Mouse (Mus musculus) kidney, adult 18-20 months (tissue): Measurements from ENCODE around the gene Scand1.

Experiments used
- DNase-seq: peaks from one replicate; pipeline ENCODE4 v3.0.0; 2021

Gene Scand1

GRCm38 (mm10) chr2:156312297-156312897 lies at the start of gene Scand1, which contains the start of gene Cnbd2:
TSS of gene Scand1 (minus strand) at chr2:156312704.
TSS of gene Cnbd2 (plus strand) at chr2:156312299.
- DNase-seq: peak; percentile 90

- DNase-seq: peak; percentile 82
Observed at GRCm38 (mm10) chr2:156356031-156356430, 43.5 kb upstream of the Scand1 start.

- peak; percentile 4 for DNase-seq
Observed at GRCm38 (mm10) chr2:156353265-156353692, 40.8 kb upstream of the Scand1 start.

- no peak for DNase-seq
Observed at GRCm38 (mm10) chr2:156352413-156353165, 40.1 kb upstream of the Scand1 start.

GRCm38 (mm10) chr2:156351243-156351642 lies 38.7 kb upstream of the Scand1 start:
- DNase-seq: peak; percentile 6

GRCm38 (mm10) chr2:156349286-156349848 lies 36.9 kb upstream of the Scand1 start:
- DNase-seq: no peak

GRCm38 (mm10) chr2:156348812-156349211 lies 36.3 kb upstream of the Scand1 start:
- DNase-seq: no peak

- peak; percentile 35 for DNase-seq
Observed at GRCm38 (mm10) chr2:156344775-156345532, 32.5 kb upstream of the Scand1 start.

- no peak for DNase-seq
Observed at GRCm38 (mm10) chr2:156340078-156340477, 27.6 kb upstream of the Scand1 start.

- DNase-seq: no peak
Observed at GRCm38 (mm10) chr2:156331446-156331965, 19.0 kb upstream of the Scand1 start.

GRCm38 (mm10) chr2:156330681-156331080 lies 18.2 kb upstream of the Scand1 start:
- DNase-seq: no peak

GRCm38 (mm10) chr2:156324681-156325080 lies 12.2 kb upstream of the Scand1 start:
- peak; percentile 18 for DNase-seq

GRCm38 (mm10) chr2:156324116-156324588 lies 11.6 kb upstream of the Scand1 start:
- DNase-seq: no peak

- DNase-seq: no peak
Observed at GRCm38 (mm10) chr2:156321538-156321937, 9.0 kb upstream of the Scand1 start.

- no peak for DNase-seq
Observed at GRCm38 (mm10) chr2:156318491-156318890, 6.0 kb upstream of the Scand1 start.

- DNase-seq: no peak
Observed at GRCm38 (mm10) chr2:156314811-156315210, 2.3 kb upstream of the Scand1 start.

- no peak for DNase-seq
Observed at GRCm38 (mm10) chr2:156313153-156313552, 649 bp upstream of the Scand1 start.

- peak; percentile 81 for DNase-seq
Observed at GRCm38 (mm10) chr2:156311841-156312291, 638 bp downstream of the Scand1 start.

GRCm38 (mm10) chr2:156311441-156311840 lies 1.1 kb downstream of the Scand1 start:
- DNase-seq: no peak

GRCm38 (mm10) chr2:156310945-156311344 lies 1.6 kb downstream of the Scand1 start:
- no peak for DNase-seq

- DNase-seq: no peak
Observed at GRCm38 (mm10) chr2:156310455-156310854, 2.0 kb downstream of the Scand1 start.

GRCm38 (mm10) chr2:156309948-156310347 lies 2.6 kb downstream of the Scand1 start:
- no peak for DNase-seq

- peak; percentile 54 for DNase-seq
Observed at GRCm38 (mm10) chr2:156307261-156307660, 5.2 kb downstream of the Scand1 start.
